Mouse (Mus musculus) kidney, adult 2 months (tissue): Measurements from ENCODE around the gene Cnot2.

ENCODE experiments used
- CTCF ChIP-seq: fragments of 200-500 bp; conservative IDR thresholded peaks from 2 replicates; pipeline ENCODE4 v1.5.1; 2011; ENCODE audit warnings: low read depth, mild to moderate bottlenecking, control low read depth, low read length, moderate library complexity, mixed read lengths; ENCODE audit not compliant: insufficient read depth, insufficient read length
- POLR2A ChIP-seq: fragments of 200-500 bp; IDR thresholded peaks from one replicate; pipeline ENCODE4 v1.6.1; 2011; ENCODE audit warnings: low read depth, low read length, control low read depth

GRCm38 (mm10) chr10:116473759-116474549 is 107.4 kb downstream of the Cnot2 start, which contains the start of gene Kcnmb4:
- TF ChIP-seq POLR2A (no peak), CTCF (0 out of 2 replicates have a peak, but pooled peaks have one; percentile 1)
